Mouse (Mus musculus): ENCODE results near the gene Pbx1. TPM values are rescaled to one million over a fixed set of nuclear protein-coding genes. Genes with fewer than 3 reads are reported as not detected.

Pbx1 gene
- polyA plus RNA-seq, 1 experiment from 2014 or later, result 48.8 TPM

DNA sequence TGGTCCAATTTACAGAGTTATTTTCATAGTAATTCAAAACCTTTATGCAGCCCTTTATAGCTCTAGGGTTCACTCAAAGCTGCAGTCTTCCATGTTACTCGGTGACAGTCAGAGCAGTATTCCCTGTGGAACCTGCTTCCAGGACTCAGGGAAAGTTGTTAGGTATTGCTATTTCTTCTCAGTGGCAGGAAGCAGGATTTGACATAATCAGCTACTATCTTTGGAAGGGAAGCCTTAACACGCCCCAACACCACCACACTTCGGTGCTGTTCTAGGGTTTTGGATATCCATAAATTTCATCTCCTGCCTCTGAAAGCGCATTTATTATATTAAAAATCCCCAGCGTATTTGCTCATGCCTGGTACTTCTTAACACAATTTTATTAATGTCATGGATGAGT, 314.0 kb downstream of the Pbx1 start:
- Histone ChIP-seq H3K27me3 (ENCODE audit: insufficient read depth, low read length) (no peaks in the 10 kb centered on the region), H3K4me1 (ENCODE audit: insufficient read depth) (no peaks in the 10 kb centered on the region), H3K4me2 (no peak overlapping the region), H3K27ac (ENCODE audit: low read depth) (no peak overlapping the region), H3K9ac (no peak overlapping the region), H3K4me3 (ENCODE audit: low read depth, low read length) (no peak overlapping the region), H3K36me3 (ENCODE audit: insufficient read depth) (no peaks in the 10 kb centered on the region), H3K9me3 (ENCODE audit: low read depth, low read length) (no peaks in the 10 kb centered on the region)
- ATAC-seq (ENCODE audit: insufficient read depth) (no peak), DNase-seq (no peak)
- WGBS, result 88% methylated on average over 5 of the region's 5 CpGs
- TF ChIP-seq CTCF (IDR thresholded peaks at IDR 0.05; ENCODE audit: low read depth), result no peak

DNA sequence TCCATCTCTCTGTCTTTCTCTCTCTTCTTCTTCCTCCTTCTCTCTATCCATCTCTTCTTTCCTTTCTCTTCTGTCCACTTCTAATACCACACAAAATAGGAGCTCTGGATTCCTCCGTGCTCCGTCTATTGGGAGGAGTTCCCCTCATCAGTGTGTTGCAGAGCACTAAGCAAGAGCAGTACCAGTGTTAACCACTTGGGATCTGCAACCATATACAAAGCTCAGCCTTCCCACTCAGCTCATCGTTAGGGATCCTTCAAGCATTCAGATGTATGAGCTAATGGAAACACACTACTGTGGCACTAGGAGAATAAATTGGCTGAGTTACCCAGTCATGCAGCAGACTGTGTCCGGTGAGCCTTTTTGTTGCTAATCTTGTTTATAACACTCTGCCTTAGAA, 314.7 kb downstream of the Pbx1 start:
- H3K4me3 ChIP-seq (ENCODE audit: low read depth, low read length), result no peak overlapping the region
- H3K9ac ChIP-seq, result no peak overlapping the region
- ATAC-seq (ENCODE audit: insufficient read depth), result no peak
- WGBS, result 74% methylated on average over 4 of the region's 4 CpGs
- H3K27me3 ChIP-seq (ENCODE audit: insufficient read depth, low read length), result no peaks in the 10 kb centered on the region
- no peaks in the 10 kb centered on the region for H3K4me1 ChIP-seq (ENCODE audit: insufficient read depth)
- no peaks in the 10 kb centered on the region for H3K9me3 ChIP-seq (ENCODE audit: low read depth, low read length)
- no peak overlapping the region for H3K27ac ChIP-seq (ENCODE audit: low read depth)
- TF ChIP-seq CTCF (IDR thresholded peaks at IDR 0.05; ENCODE audit: low read depth), result 0 out of 2 replicates have a peak, but pooled peaks have one; percentile 15
- H3K36me3 ChIP-seq (ENCODE audit: insufficient read depth), result no peaks in the 10 kb centered on the region
- no peak for DNase-seq
- H3K4me2 ChIP-seq, result no peak overlapping the region

- no peak for ATAC-seq (ENCODE audit: insufficient read depth)
- H3K9ac ChIP-seq, result no peak overlapping the region
- no peaks in the 10 kb centered on the region for H3K4me1 ChIP-seq (ENCODE audit: insufficient read depth)
- no peak overlapping the region for H3K27ac ChIP-seq (ENCODE audit: low read depth)
- DNase-seq, result no peak
- H3K36me3 ChIP-seq (ENCODE audit: insufficient read depth), result no peaks in the 10 kb centered on the region
- H3K4me3 ChIP-seq (ENCODE audit: low read depth, low read length), result no peak overlapping the region
- H3K27me3 ChIP-seq (ENCODE audit: insufficient read depth, low read length), result no peaks in the 10 kb centered on the region
- 78% methylated on average over 8 of the region's 8 CpGs for WGBS
- no peaks in the 10 kb centered on the region for H3K9me3 ChIP-seq (ENCODE audit: low read depth, low read length)
- H3K4me2 ChIP-seq, result no peak overlapping the region
- TF ChIP-seq CTCF (IDR thresholded peaks at IDR 0.05; ENCODE audit: low read depth), result no peak
Observed at GRCm38 (mm10) chr1:168109797-168110196, 322.3 kb downstream of the Pbx1 start.

DNA sequence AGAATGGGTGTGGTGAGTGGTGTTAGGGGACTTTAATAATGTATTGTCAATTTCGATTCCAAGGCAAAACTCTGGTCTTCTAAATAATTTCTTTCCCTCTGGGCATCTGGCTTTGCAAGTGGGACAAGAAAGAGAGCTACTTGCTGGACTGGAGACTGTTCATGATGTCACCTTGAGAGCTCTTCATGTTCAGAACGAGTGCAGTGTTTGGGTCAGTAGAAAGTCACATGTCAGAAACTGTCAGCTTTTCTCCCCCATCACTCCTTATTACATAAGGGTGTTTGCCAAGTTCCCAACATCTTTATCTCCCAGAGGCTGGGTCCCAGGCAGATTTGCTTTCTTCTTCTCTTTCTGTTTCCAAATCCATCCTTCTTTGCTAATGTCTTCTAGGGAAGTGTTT, 328.2 kb downstream of the Pbx1 start:
- Histone ChIP-seq H3K9me3 (ENCODE audit: low read depth, low read length) (no peaks in the 10 kb centered on the region), H3K27ac (ENCODE audit: low read depth) (no peak overlapping the region), H3K9ac (no peak overlapping the region), H3K4me3 (ENCODE audit: low read depth, low read length) (no peak overlapping the region), H3K4me2 (no peak overlapping the region), H3K27me3 (ENCODE audit: insufficient read depth, low read length) (no peaks in the 10 kb centered on the region), H3K36me3 (ENCODE audit: insufficient read depth) (no peaks in the 10 kb centered on the region), H3K4me1 (ENCODE audit: insufficient read depth) (no peaks in the 10 kb centered on the region)
- ATAC-seq (ENCODE audit: insufficient read depth) (peak; percentile 63; the same call in 1 of the 2 replicates), DNase-seq (peak; percentile 60)
- no peak for TF ChIP-seq CTCF (IDR thresholded peaks at IDR 0.05; ENCODE audit: low read depth)
- 32% methylated on average over 2 of the region's 2 CpGs for WGBS

DNA sequence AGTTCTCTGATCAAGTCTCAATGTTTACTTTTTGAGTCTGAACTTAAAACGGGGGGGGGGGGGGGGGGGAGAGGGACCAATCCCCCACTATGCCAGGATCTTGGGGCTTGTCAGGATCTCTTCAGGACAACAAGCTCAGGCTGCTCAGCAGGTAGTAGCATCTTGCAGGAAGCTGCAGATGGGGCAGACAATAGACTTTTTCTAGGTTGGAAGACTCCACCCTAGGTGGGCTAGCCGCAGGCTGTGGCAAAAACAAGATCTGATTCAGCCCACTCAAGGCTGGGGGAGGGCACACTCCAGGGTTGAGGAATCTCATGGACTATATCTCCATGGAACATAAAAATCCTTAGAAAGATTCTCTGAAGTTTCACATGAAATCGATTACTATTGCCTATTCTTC, 330.6 kb downstream of the Pbx1 start:
- H3K4me3 ChIP-seq (ENCODE audit: low read depth, low read length), result no peak overlapping the region
- no peak overlapping the region for H3K9ac ChIP-seq
- H3K4me1 ChIP-seq (ENCODE audit: insufficient read depth), result no peaks in the 10 kb centered on the region
- TF ChIP-seq CTCF (IDR thresholded peaks at IDR 0.05; ENCODE audit: low read depth), result no peak
- H3K36me3 ChIP-seq (ENCODE audit: insufficient read depth), result no peaks in the 10 kb centered on the region
- no peak overlapping the region for H3K27ac ChIP-seq (ENCODE audit: low read depth)
- 70% methylated on average over 3 of the region's 3 CpGs for WGBS
- DNase-seq (no peak), ATAC-seq (ENCODE audit: insufficient read depth) (no peak)
- no peak overlapping the region for H3K4me2 ChIP-seq
- H3K27me3 ChIP-seq (ENCODE audit: insufficient read depth, low read length), result no peaks in the 10 kb centered on the region
- H3K9me3 ChIP-seq (ENCODE audit: low read depth, low read length), result no peaks in the 10 kb centered on the region

DNA sequence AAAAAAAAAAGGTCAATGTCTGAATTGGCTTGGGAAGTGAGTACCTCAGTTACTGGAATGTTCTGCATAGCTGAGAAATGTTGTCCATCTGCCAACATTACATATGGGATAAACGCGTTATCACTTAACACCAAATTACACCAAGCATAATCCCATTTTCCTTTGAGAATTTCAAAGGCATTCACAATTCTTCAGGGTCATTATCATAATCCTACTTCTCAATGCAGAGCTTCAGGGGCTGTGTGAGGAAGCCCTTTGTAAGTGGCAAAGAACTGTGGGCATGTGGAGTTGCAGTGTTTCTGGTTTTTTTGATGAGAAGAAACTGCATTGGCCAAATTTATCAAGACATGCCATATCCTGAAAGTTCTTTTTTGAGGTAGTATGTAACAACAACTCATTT, 333.3 kb downstream of the Pbx1 start:
- 90% methylated on average over 2 of the region's 2 CpGs for WGBS

GRCm38 (mm10) chr1:168094671-168095070, 337.4 kb downstream of the Pbx1 start:
- Histone ChIP-seq H3K9ac (no peak overlapping the region), H3K4me2 (no peak overlapping the region), H3K27ac (ENCODE audit: low read depth) (no peak overlapping the region), H3K9me3 (ENCODE audit: low read depth, low read length) (no peaks in the 10 kb centered on the region), H3K36me3 (ENCODE audit: insufficient read depth) (no peaks in the 10 kb centered on the region), H3K4me3 (ENCODE audit: low read depth, low read length) (no peak overlapping the region), H3K27me3 (ENCODE audit: insufficient read depth, low read length) (no peaks in the 10 kb centered on the region), H3K4me1 (ENCODE audit: insufficient read depth) (no peaks in the 10 kb centered on the region)
- no peak for TF ChIP-seq CTCF (IDR thresholded peaks at IDR 0.05; ENCODE audit: low read depth)
- WGBS, result 33% methylated on average over 4 of the region's 4 CpGs
- no peak for ATAC-seq (ENCODE audit: insufficient read depth)
- DNase-seq, result no peak

More for the DNA sequence above, 333.3 kb downstream of the Pbx1 start:
- H3K9me3 ChIP-seq (ENCODE audit: low read depth, low read length), result no peaks in the 10 kb centered on the region
- H3K4me3 ChIP-seq (ENCODE audit: low read depth, low read length), result no peak overlapping the region
- H3K9ac ChIP-seq, result no peak overlapping the region
- H3K27ac ChIP-seq (ENCODE audit: low read depth), result no peak overlapping the region
- no peaks in the 10 kb centered on the region for H3K27me3 ChIP-seq (ENCODE audit: insufficient read depth, low read length)
- ATAC-seq (ENCODE audit: insufficient read depth) (no peak), DNase-seq (no peak)
- TF ChIP-seq CTCF (IDR thresholded peaks at IDR 0.05; ENCODE audit: low read depth), result no peak
- no peaks in the 10 kb centered on the region for H3K4me1 ChIP-seq (ENCODE audit: insufficient read depth)
- no peaks in the 10 kb centered on the region for H3K36me3 ChIP-seq (ENCODE audit: insufficient read depth)
- no peak overlapping the region for H3K4me2 ChIP-seq

- no peak overlapping the region for H3K27ac ChIP-seq (ENCODE audit: low read depth)
- H3K4me1 ChIP-seq (ENCODE audit: insufficient read depth), result no peaks in the 10 kb centered on the region
- no peaks in the 10 kb centered on the region for H3K9me3 ChIP-seq (ENCODE audit: low read depth, low read length)
- DNase-seq, result peak; percentile 61
- ATAC-seq (ENCODE audit: insufficient read depth), result peak; percentile 54; the same call in 1 of the 2 replicates
- H3K9ac ChIP-seq, result no peak overlapping the region
- H3K27me3 ChIP-seq (ENCODE audit: insufficient read depth, low read length), result no peaks in the 10 kb centered on the region
- no peaks in the 10 kb centered on the region for H3K36me3 ChIP-seq (ENCODE audit: insufficient read depth)
- H3K4me2 ChIP-seq, result no peak overlapping the region
- WGBS, result 75% methylated on average over 2 of the region's 2 CpGs
- no peak overlapping the region for H3K4me3 ChIP-seq (ENCODE audit: low read depth, low read length)
- TF ChIP-seq CTCF (IDR thresholded peaks at IDR 0.05; ENCODE audit: low read depth), result peak; percentile 53
Observed at GRCm38 (mm10) chr1:168093044-168093443, 339.0 kb downstream of the Pbx1 start.

Measured in lung, embryonic 14.5 days (tissue).